Mouse (Mus musculus): Measurements from ENCODE around the gene Itga7.
A peak's percentile ranks its signal among the peaks of the same experiment; 100 is the strongest.

Gene Itga7

DNA sequence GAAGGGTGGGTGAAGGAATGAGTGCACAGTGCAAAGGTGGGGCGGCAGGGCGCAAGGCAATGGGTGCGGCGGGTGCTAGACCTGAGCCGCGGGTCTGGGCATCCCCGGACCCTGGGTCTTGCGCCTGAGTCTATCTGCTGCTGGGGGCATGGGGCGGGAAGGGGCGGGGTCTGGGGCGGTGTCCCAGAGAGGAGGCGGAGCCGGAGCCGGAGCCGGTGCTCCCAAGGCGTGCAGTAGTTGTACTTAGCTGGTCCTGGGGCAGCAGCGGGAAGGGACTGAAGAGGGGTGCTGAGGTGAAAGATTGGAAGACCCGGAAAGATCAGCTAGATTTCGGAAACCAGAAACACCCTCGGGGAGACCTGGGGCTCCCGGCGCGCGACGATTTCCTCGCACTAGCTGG lies at the start of gene Itga7:
Gene Itga7, plus strand, starts transcription at position 245 of the 400 bp plus-strand sequence.
- peak; percentile 65 for DNase-seq (ENCODE audit: extremely low spot score, low spot score)

DNA sequence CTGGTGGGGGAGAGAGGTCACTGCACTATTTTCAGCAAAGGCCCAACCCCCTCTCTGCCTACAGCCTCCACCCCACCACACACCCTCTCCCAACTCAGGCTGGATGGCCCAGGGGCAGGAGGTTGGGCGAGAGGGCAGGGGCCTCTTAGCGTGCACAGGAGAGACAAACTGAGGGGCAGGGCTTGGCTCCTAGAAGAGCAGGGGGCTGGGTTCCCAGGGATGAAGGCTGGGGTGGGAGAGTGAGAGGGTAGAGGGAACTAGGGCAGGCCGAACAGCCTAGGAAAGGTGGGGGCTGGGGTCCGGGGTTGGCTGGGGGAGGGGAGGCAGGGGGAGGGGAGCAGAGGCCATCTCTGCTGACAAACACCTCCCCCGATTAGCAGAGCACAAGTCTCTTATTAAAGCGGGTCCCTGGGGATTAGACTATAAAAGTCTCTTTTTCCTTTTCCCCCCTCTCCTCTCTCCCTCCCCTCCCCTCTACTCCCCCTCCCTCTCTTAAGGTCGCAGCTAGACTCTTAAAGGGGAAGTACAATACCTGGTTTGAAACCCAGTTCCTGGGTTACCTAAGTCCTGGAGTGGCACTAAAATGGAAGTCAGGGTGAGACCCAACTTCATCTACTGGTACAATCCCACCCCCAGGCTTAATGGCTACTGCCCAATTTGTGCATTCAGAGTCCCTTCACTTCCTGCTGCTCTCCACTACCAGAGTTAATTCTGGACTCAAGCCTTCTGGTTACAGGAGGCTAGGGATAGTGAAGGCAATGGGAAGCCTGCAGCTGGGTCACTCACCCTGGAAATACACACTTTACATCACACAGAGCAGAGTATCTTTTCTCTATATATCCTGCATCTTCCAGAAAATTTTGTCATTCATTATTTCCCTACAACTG lies 44.4 kb upstream of the Itga7 start:
- peak; percentile 74 for DNase-seq (ENCODE audit: extremely low spot score, low spot score)

DNA sequence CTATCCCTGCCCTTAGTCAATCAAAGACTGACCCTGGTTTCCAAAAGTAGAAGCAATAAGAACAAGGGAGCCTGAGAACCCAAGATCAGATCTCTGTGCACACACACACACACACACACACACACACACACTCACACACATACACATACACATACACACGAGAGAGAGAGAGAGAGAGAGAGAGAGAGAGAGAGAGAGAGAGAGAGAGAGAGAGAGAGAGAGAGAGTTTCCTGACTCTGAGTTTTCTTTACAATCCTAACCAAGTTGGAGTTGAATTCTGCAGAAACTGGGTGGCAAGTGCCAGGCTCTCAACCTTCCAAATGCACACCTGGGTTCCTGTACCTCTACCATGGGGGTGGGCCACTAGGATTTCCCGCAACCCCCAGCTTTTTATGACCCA lies 43.8 kb upstream of the Itga7 start:
- no peak for DNase-seq (ENCODE audit: extremely low spot score, low spot score)

- DNase-seq (ENCODE audit: extremely low spot score, low spot score), result peak; percentile 46
These were observed 43.0 kb upstream of the Itga7 start for GRCm38 (mm10) chr10:128890383-128891295.

DNA sequence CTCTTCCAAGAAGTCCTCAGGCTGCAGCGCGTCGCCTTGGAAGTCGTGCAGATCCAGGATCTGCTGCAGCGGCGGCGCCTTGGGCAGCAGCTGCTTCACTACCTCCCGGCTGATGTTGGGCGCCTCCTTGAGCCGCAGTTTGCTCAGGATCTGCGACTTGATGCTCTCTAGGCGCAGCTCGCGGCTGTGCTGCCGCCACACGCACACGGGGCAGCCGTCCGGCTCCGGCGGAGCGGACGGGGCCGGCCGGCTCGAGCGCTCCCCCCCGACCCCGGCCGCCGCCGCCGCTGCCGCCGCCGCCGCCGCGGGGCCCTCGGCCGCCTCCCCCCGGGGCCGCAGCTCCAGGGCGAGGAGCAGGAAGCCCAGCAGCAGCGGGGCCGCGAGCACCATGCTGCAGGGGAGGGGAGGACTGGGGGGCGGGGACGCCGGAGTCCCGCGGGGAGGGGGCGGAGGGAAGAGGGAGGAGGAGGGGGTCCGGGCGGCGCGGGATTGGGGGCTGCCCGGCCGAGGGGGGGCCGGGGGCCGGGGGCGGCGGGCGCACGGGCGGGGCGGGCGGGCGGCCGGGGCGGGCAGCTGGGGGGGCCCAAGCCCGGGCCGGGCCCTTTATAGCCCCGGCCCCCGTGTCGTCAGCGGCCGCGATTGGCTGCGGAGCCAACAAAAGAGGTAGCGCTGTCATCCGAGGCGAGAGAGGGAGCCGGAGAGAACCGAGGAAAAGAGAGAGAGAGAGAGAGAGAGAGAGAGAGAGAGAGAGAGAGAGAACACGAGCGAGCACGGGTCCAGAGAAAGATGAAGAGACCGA lies 42.1 kb upstream of the Itga7 start, which contains the start of gene Gdf11:
Gene Gdf11, minus strand, starts transcription at position 423 of the 799 bp plus-strand sequence.
- DNase-seq (ENCODE audit: extremely low spot score, low spot score), result peak; percentile 84

- peak; percentile 55 for DNase-seq (ENCODE audit: extremely low spot score, low spot score)
These were observed 41.4 kb upstream of the Itga7 start for GRCm38 (mm10) chr10:128892246-128892645.

DNA sequence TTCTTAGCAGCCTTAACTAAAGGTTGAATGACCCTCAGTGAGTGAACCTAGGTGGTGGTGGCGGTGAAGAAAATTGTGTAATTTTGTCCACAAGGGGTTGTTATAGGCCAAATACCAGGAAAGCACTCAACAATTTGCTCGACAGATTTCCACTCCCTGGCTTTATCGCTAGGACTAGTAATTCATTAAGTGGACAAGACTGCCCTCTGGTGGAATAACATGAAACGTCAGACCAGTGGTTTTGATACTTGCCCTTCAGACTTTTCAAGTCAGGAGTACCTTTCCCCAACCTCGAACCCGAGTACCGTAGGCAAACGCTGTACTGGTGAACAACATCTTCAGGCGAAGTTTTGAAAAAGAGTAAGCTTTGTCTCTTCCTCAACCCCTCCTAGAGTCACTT lies 38.2 kb upstream of the Itga7 start:
- peak; percentile 77 for DNase-seq (ENCODE audit: extremely low spot score, low spot score)

- no peak for DNase-seq (ENCODE audit: extremely low spot score, low spot score)
These were observed 37.5 kb upstream of the Itga7 start for GRCm38 (mm10) chr10:128895952-128896693.

GRCm38 (mm10) chr10:128896807-128897206 lies 36.8 kb upstream of the Itga7 start:
- no peak for DNase-seq (ENCODE audit: extremely low spot score, low spot score)

DNA sequence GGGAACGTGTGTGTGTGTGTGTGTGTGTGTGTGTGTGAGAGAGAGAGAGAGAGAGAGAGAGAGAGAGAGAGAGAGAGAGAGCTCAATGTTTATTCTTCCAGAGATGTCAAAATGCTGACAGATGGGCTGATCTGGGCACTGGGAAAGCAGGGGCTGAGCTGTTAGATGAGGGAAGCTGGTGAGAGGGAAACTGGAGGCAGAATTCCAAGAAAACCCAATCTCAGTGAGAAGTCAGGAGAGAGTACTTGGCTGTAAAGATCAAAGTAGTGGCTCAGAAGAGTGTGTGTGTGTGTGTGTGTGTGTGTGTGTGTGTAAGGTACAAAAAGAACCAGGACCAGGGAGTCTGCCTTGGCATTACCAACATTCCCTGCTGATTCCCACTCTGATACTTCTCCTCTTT lies 36.1 kb upstream of the Itga7 start:
- no peak for DNase-seq (ENCODE audit: extremely low spot score, low spot score)

DNA sequence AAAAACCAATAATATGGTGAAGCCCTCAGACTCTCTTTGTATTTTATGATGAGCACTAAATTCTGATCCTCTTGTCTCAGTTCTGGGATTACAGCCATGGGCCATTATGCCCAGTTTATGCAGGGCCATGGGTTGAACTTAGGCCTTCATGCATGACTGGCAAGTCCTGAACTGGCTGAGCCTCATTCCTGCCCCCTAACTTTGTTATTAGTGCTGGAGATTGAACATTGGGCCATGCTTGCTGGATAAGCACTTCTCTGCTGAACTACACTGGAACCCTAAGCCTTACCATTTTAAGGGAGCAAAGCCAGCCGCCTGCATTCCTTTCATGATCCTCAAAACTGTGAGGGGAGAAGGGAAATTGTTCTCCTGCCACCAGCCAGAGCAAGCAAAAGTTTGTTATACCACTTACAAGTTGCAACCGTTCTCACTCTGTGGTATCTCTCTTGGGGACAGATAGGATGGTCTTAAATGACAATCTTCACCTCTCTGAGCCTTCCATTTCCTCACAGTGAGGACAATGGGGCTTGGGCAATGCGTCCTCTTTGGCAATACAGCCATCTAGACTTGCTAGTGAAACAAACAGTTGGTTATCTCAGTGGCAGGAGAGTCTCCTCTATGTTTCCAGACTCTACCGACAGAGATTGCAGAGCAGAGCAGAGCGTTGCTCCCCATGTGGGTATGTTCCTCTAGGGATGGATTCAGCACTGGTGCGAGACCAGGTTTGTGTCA lies 33.7 kb upstream of the Itga7 start:
- DNase-seq (ENCODE audit: extremely low spot score, low spot score), result no peak

DNA sequence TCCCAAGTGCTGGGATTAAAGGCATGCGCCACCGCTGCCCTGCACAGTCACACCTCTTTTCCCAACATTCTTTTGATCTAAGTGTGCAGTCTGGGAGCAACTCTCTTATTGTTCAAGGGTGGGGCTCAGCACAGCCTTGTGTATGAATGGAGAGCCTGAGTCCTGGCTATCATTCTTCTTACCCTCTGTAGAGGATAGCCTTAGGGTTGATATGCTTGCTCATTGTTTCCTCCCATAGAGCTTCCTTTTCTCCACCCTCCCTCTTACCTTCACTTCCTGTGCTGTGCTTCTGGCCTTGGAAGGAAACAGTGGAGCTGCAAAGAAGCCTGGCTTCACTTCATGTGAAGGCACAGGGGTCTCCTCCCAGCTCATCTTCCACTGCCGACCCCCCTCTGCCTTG lies 32.9 kb upstream of the Itga7 start, which contains the start of gene Cd63:
Gene Cd63, plus strand, starts transcription at position 292 of the 400 bp plus-strand sequence.
- DNase-seq (ENCODE audit: extremely low spot score, low spot score), result no peak

GRCm38 (mm10) chr10:128901409-128901808 lies 32.2 kb upstream of the Itga7 start:
- DNase-seq (ENCODE audit: extremely low spot score, low spot score), result no peak

DNA sequence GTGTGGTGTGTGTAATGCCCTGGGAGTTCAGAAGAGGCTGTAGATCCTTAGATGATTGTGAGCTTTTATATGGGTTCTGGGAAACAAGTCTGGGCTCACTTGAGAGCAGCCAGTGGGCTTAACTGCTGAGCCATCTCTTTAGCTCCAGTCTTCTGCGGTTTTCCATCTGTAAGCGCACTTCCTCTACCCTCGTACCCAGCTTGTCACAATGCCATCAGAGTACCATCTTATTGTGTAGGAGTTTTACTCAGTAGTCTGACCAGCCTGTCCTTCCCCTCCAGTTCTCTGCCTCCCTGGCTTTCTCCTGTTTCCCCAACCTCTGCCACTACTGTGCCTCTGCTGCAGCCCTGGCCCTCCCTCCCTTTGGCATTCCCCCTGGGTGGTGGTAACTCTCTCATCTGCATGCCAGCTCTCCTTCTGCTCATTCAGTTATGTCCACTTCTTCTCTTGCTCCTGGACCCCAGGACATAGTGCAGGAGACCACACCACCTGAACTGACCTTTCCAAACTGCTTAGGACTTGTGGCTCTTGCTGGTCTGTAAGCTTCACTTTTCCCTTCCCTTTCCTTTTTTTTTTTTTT lies 31.1 kb upstream of the Itga7 start:
- no peak for DNase-seq (ENCODE audit: extremely low spot score, low spot score)

- no peak for DNase-seq (ENCODE audit: extremely low spot score, low spot score)
These were observed 28.8 kb upstream of the Itga7 start for GRCm38 (mm10) chr10:128904812-128905211.

- no peak for DNase-seq (ENCODE audit: extremely low spot score, low spot score)
These were observed 24.7 kb upstream of the Itga7 start for GRCm38 (mm10) chr10:128908778-128909448.

DNA sequence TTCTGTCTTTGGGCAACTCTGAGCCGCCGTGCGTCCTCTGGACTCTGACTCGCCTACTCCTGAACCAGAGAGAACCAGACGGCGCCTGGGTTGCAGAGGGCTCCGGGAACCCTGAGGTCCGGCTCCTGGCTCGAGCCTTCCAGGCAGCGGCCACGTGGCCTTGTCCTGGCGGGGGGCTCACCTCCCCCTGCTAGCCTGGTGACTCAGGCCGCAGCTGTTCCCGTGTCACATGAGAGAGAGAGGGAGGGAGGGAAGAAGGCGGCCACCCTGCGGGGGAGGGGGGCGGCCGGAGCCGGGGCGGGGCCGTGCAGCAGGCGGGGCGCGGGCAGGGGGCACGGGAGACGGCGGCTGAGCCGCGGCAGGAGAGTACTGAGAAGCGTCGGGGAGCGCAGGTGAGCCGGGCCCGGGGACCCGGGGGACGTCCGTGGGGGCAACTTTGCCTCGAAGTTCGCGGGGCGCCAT lies 24.0 kb upstream of the Itga7 start:
- peak; percentile 91 for DNase-seq (ENCODE audit: extremely low spot score, low spot score)

GRCm38 (mm10) chr10:128910066-128910841 lies 23.4 kb upstream of the Itga7 start:
- peak; percentile 70 for DNase-seq (ENCODE audit: extremely low spot score, low spot score)
